Mouse (Mus musculus) MEL (cell line): Measurements from ENCODE around the gene Folr2.

Experiments used
- CTCF ChIP-seq, 3 experiments: IDR thresholded peaks in 2 of 3; conservative IDR thresholded peaks in 1 of 3; 2 replicates each; pipeline ENCODE4 v1.5.1; 2011 to 2012; ENCODE audit warnings: low read length in 3 of 3, low read depth in 2 of 3, mild to moderate bottlenecking in 2 of 3, improper control_type of control experiment in 1 of 3, inconsistent platforms in 1 of 3, mixed read lengths in 1 of 3, moderate library complexity in 1 of 3; ENCODE audit not compliant: control insufficient read depth in 1 of 3, insufficient read depth in 1 of 3, poor library complexity in 1 of 3, severe bottlenecking in 1 of 3
- EP300 ChIP-seq, 2 experiments: IDR thresholded peaks; 2 replicates each; pipeline ENCODE4 v1.6.1; 2011; ENCODE audit warnings: improper control_type of control experiment in 2 of 2, low read length in 2 of 2, low read depth in 1 of 2, mild to moderate bottlenecking in 1 of 2
- GABPA ChIP-seq: IDR thresholded peaks from 2 replicates; pipeline ENCODE4 v1.6.1; 2012; ENCODE audit warnings: low read depth, mild to moderate bottlenecking, inconsistent platforms, low read length, improper control_type of control experiment, moderate library complexity
- MYB ChIP-seq: IDR thresholded peaks from 2 replicates; pipeline ENCODE4 v1.6.1; 2011; ENCODE audit warnings: mild to moderate bottlenecking, low read depth, low read length, improper control_type of control experiment
- NRF1 ChIP-seq: IDR thresholded peaks from 2 replicates; pipeline ENCODE4 v1.6.1; 2014; ENCODE audit warnings: low read depth, mild to moderate bottlenecking, inconsistent platforms, low read length, improper control_type of control experiment, moderate library complexity; ENCODE audit not compliant: poor library complexity, insufficient read depth, severe bottlenecking
- POLR2A ChIP-seq, 2 experiments: IDR thresholded peaks; 2 replicates each; pipeline ENCODE4 v1.6.1; 2011 to 2012; ENCODE audit warnings: low read length in 2 of 2, mild to moderate bottlenecking in 2 of 2, control low read depth in 1 of 2, improper control_type of control experiment in 1 of 2, low read depth in 1 of 2, moderate library complexity in 1 of 2; ENCODE audit not compliant: control insufficient read depth in 1 of 2, insufficient read depth in 1 of 2, poor library complexity in 1 of 2

GRCm38 (mm10) chr7:101853816-101854215 is 3.2 kb downstream of the Folr2 start:
- TF ChIP-seq CTCF (IDR thresholded peaks at IDR 0.05 in 2 of 3, conservative IDR thresholded peaks at IDR 0.05 in 1 of 3; ENCODE audit: control insufficient read depth in 1 of 3, insufficient read depth in 1 of 3, low read depth in 2 of 3, low read length in 3 of 3, poor library complexity in 1 of 3, severe bottlenecking in 1 of 3) (no peak), GABPA (no peak), POLR2A (IDR thresholded peaks at IDR 0.05; ENCODE audit: control insufficient read depth in 1 of 2, insufficient read depth in 1 of 2, low read depth in 1 of 2, low read length in 2 of 2, poor library complexity in 1 of 2) (no peak), NRF1 (no peak), EP300 (IDR thresholded peaks at IDR 0.05; ENCODE audit: low read depth in 1 of 2, low read length in 2 of 2) (no peak; a peak in 1 of 4 replicates), MYB (no peak)
